Mouse (Mus musculus) limb, embryonic 11.5 days (tissue): ENCODE measurements around the gene Rbfox2. TPM values are rescaled to one million over a fixed set of nuclear protein-coding genes. Genes with fewer than 3 reads are reported as not detected.

Source experiments
- ATAC-seq: fragments of 200-750 bp; cut with Nextera tagmentation; 2 replicates; pipeline ENCODE4 v1.8.0; 2017; ENCODE audit warnings: low read depth; ENCODE audit not compliant: insufficient number of reproducible peaks, low FRiP score, low TSS enrichment
- DNase-seq: peaks from one replicate; pipeline ENCODE4 v3.0.0-alpha.2; 2015; ENCODE audit warnings: low spot score
- H3K27ac ChIP-seq: fragments of 300-500 bp; sonication (generic); replicated peaks from 2 replicates; pipeline ENCODE4 v1.5.1; 2014; ENCODE audit warnings: low read depth, mild to moderate bottlenecking, low read length
- H3K27me3 ChIP-seq: fragments of 300-500 bp; sonication (generic); 2 replicates; pipeline ENCODE4 v1.6.1; 2014; ENCODE audit warnings: mild to moderate bottlenecking, low read length, mixed read lengths; ENCODE audit not compliant: control insufficient read depth, insufficient read depth
- H3K36me3 ChIP-seq: fragments of 300-500 bp; sonication (generic); 2 replicates; pipeline ENCODE4 v1.6.1; 2014; ENCODE audit warnings: mild to moderate bottlenecking, low read length, moderate library complexity, mixed read lengths; ENCODE audit not compliant: control insufficient read depth, insufficient read depth
- H3K4me1 ChIP-seq: fragments of 300-500 bp; sonication (generic); 2 replicates; pipeline ENCODE4 v1.6.1; 2014; ENCODE audit warnings: low read length, mixed read lengths; ENCODE audit not compliant: control insufficient read depth, insufficient read depth
- H3K4me2 ChIP-seq: fragments of 300-500 bp; sonication (generic); 2 replicates; pipeline ENCODE4 v1.6.1; 2014; ENCODE audit warnings: low read depth, mild to moderate bottlenecking, moderate library complexity; ENCODE audit not compliant: severe bottlenecking
- H3K4me3 ChIP-seq: fragments of 300-500 bp; sonication (generic); 2 replicates; pipeline ENCODE4 v1.5.1; 2014; ENCODE audit warnings: low read depth, low read length
- H3K9ac ChIP-seq: fragments of 300-500 bp; sonication (generic); 2 replicates; pipeline ENCODE4 v1.6.1; 2014; ENCODE audit warnings: mild to moderate bottlenecking, low read length
- H3K9me3 ChIP-seq: fragments of 300-500 bp; sonication (generic); 2 replicates; pipeline ENCODE4 v1.6.1; 2016; ENCODE audit warnings: low read length; ENCODE audit not compliant: control insufficient read depth
- WGBS: fragments of 180-500 bp; shearing (Covaris S2); extraction: QIAGEN DNeasy Blood & Tissue Kit; methylation state at CpG from one replicate; pipeline ENCODE4 v1.1.7; 2014; 5-methylcytosine and 5-hydroxymethylcytosine counted together
- polyA plus RNA-seq: library from polyadenylated mRNA; unstranded; fragments of >200 nt; fragmentation: Nextera tagmentation; extraction: Ambion mirVana; gene quantifications from 2 replicates; pipeline ENCODE4 v1.2.1, GENCODE M21; 2014

Gene Rbfox2
- polyA plus RNA-seq, 1 experiment from 2014 or later, result 71.5 TPM

DNA sequence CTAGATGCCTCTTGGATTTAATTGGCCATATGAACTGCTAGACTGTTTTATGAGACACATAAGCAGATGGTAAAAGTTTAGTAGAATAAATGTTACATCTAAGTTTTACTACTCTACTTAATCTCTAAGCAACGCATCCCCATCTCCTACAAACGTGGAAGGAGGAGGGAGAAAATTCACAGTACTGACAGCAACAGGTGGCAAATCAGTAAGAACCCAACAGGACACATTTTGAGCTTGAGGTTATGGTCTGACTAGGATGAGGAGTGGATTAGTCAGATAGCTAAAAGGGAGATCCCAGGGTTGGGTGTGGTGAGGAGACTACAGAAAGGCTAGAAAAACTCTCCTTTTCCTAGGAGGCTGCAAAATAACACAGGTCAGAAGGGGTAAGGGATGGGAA lies 179.1 kb downstream of the Rbfox2 start:
- DNase-seq (no peak), ATAC-seq (no peak)
- Histone ChIP-seq H3K9ac (no peak overlapping the region), H3K27ac (no peak overlapping the region), H3K27me3 (no peaks in the 10 kb centered on the region), H3K4me3 (no peak overlapping the region), H3K4me2 (no peak overlapping the region), H3K4me1 (no peaks in the 10 kb centered on the region), H3K9me3 (no peaks in the 10 kb centered on the region), H3K36me3 (peaks cover 4% of the 10 kb centered on the region)
- 74% methylated on average over 2 of the region's 2 CpGs for WGBS

DNA sequence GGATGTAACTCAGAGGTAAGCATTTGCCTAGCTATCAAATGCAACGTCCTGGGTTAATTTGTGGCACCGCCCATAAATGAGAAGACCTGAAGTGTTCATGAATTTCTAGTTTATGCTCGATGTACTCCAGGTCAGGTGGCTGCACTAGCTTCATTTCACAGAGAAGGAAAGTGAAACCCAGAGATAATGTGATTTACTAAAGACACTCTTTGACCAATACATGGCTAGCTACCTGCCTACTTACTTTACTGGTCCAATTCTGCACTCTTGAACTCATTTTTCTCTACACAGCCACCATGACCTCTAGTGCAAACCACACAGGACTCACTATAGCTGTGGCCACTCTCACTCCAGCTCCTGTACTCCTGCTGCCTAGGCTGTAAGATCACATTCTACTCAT lies 180.1 kb downstream of the Rbfox2 start:
- Histone ChIP-seq H3K4me2 (no peak overlapping the region), H3K4me1 (no peaks in the 10 kb centered on the region), H3K27ac (no peak overlapping the region), H3K36me3 (no peaks in the 10 kb centered on the region; the same call in 1 of the 2 replicates), H3K9me3 (no peaks in the 10 kb centered on the region), H3K4me3 (no peak overlapping the region), H3K27me3 (no peaks in the 10 kb centered on the region), H3K9ac (no peak overlapping the region)
- ATAC-seq (no peak), DNase-seq (no peak)
- WGBS, result 93% methylated on average over 3 of the region's 3 CpGs

DNA sequence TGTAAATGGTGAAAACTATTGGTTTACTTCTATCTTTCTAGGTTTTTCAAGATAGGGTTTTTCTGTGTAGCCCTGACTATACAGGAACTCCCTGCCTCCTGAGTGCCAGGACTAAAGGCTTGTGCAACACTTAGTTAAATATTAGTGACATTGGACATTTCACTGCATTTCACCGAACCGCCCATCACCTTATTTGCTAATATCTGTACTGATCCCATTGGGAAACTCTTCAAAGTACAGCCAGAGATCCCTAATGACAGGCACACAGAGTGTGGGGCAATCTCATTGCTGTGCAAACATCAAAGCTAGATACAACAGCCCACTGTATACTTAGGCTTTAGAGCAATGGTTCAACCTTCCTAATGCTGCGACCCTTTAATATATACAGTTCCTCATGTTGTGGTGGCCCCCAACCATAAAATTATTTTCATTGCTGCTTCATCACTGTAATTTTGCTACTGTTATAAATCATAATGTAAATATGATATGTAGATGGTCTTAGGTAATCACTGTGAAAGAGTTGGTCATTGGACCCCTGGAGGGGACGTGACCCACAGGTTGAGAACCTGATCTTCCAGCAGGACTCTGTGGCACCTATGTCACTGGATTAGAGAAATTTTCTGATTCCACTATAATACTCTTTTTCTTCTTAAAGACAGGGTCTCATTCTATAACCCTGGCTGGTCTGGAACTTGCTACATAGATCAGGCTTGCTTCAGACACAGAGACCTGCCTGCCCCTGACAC lies 182.3 kb downstream of the Rbfox2 start:
- Histone ChIP-seq H3K9me3 (no peaks in the 10 kb centered on the region), H3K27me3 (no peaks in the 10 kb centered on the region), H3K27ac (no peak overlapping the region), H3K36me3 (no peaks in the 10 kb centered on the region), H3K4me1 (no peaks in the 10 kb centered on the region), H3K4me3 (no peak overlapping the region), H3K4me2 (no peak overlapping the region), H3K9ac (no peak overlapping the region)
- WGBS, result 90% methylated on average over 4 of the region's 4 CpGs
- ATAC-seq (no peak), DNase-seq (no peak)

GRCm38 (mm10) chr15:77122824-77123223 lies 184.0 kb downstream of the Rbfox2 start:
- no peak for DNase-seq
- Histone ChIP-seq H3K9me3 (no peaks in the 10 kb centered on the region), H3K27ac (no peak overlapping the region), H3K4me1 (no peaks in the 10 kb centered on the region), H3K9ac (no peak overlapping the region), H3K4me3 (no peak overlapping the region), H3K36me3 (no peaks in the 10 kb centered on the region), H3K27me3 (no peaks in the 10 kb centered on the region), H3K4me2 (no peak overlapping the region)
- 74% methylated on average over 2 of the region's 2 CpGs for WGBS
- no peak for ATAC-seq

GRCm38 (mm10) chr15:77122208-77122607 lies 184.6 kb downstream of the Rbfox2 start:
- Histone ChIP-seq H3K27me3 (no peaks in the 10 kb centered on the region), H3K9ac (no peak overlapping the region), H3K27ac (no peak overlapping the region), H3K4me2 (no peak overlapping the region), H3K4me1 (no peaks in the 10 kb centered on the region), H3K36me3 (no peaks in the 10 kb centered on the region), H3K4me3 (no peak overlapping the region), H3K9me3 (no peaks in the 10 kb centered on the region)
- WGBS, result 86% methylated on average over 6 of the region's 6 CpGs
- no peak for DNase-seq
- ATAC-seq, result no peak

- Histone ChIP-seq H3K27me3 (no peaks in the 10 kb centered on the region), H3K4me2 (no peak overlapping the region), H3K4me3 (no peak overlapping the region), H3K27ac (no peak overlapping the region), H3K4me1 (no peaks in the 10 kb centered on the region), H3K36me3 (no peaks in the 10 kb centered on the region), H3K9me3 (no peaks in the 10 kb centered on the region), H3K9ac (no peak overlapping the region)
- WGBS, result 96% methylated on average over 7 of the region's 7 CpGs
- DNase-seq (no peak), ATAC-seq (no peak)
These were observed 187.1 kb downstream of the Rbfox2 start for GRCm38 (mm10) chr15:77119666-77120065.

DNA sequence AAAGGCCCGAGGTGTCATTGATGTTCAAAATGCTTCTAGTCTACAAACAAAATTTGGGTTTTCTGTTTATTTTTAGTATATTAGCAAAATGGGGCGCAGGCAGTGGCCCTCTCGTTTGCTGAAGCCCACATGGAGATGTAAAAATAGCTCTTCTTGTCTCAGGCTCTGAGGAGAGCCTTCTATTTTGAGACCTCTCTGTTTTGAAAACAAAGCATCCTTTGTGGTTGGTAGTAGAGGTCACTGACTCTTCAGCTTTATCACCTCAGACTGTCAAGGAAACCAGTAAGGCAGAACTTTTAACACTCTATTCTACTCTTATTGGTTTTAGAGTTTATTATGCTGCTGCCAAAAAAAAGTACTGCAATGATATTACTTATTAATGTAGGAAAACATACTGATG lies 189.6 kb downstream of the Rbfox2 start:
- DNase-seq (no peak), ATAC-seq (no peak)
- no peak overlapping the region for H3K4me3 ChIP-seq
- H3K27ac ChIP-seq, result no peak overlapping the region
- H3K4me1 ChIP-seq, result no peaks in the 10 kb centered on the region
- WGBS, result 78% methylated on average over 3 of the region's 3 CpGs
- no peak overlapping the region for H3K4me2 ChIP-seq
- H3K9ac ChIP-seq, result no peak overlapping the region
- no peaks in the 10 kb centered on the region for H3K27me3 ChIP-seq
- no peaks in the 10 kb centered on the region for H3K9me3 ChIP-seq
- H3K36me3 ChIP-seq, result no peaks in the 10 kb centered on the region

GRCm38 (mm10) chr15:77116139-77116722 lies 190.6 kb downstream of the Rbfox2 start:
- no peak overlapping the region for H3K4me2 ChIP-seq
- no peak for ATAC-seq
- H3K4me3 ChIP-seq, result no peak overlapping the region
- H3K9ac ChIP-seq, result no peak overlapping the region
- DNase-seq, result no peak
- no peaks in the 10 kb centered on the region for H3K9me3 ChIP-seq
- no peaks in the 10 kb centered on the region for H3K36me3 ChIP-seq
- no peaks in the 10 kb centered on the region for H3K27me3 ChIP-seq
- H3K4me1 ChIP-seq, result no peaks in the 10 kb centered on the region
- no peak overlapping the region for H3K27ac ChIP-seq
- WGBS, result 92% methylated on average over 9 of the region's 9 CpGs
